Mouse (Mus musculus) thymus, postnatal 0 days (tissue): ENCODE data around the gene 2210408I21Rik. TPM values are rescaled to one million over a fixed set of nuclear protein-coding genes. Genes with fewer than 3 reads are reported as not detected.
"Not testable (repeated sequence)": the region's sequence is repeated elsewhere in the genome, so short reads cannot be mapped to it uniquely, and the experiment has no call there.

ENCODE experiments used
- DNase-seq: peaks from one replicate; pipeline ENCODE4 v3.0.0-alpha.2; 2015; ENCODE audit warnings: low spot score
- polyA plus RNA-seq: library from polyadenylated mRNA; unstranded; fragments of >200 nt; fragmentation: Nextera tagmentation; extraction: Ambion mirVana; gene quantifications from 2 replicates; pipeline ENCODE4 v1.2.1, GENCODE M21; 2015

The 2210408I21Rik gene
- 6.4 and 7.4 TPM in 2 replicates for polyA plus RNA-seq

- DNase-seq, result peak; percentile 74
Observed at GRCm38 (mm10) chr13:77134931-77135620, at the start of gene 2210408I21Rik, which contains the start of gene Slf1. Gene 2210408I21Rik (plus strand): TSS chr13:77135540. Gene Slf1 (minus strand): TSS chr13:77135473.

GRCm38 (mm10) chr13:77092876-77093275, 42.5 kb upstream of the 2210408I21Rik start:
- not testable (repeated sequence) for DNase-seq

GRCm38 (mm10) chr13:77107734-77108133, 27.6 kb upstream of the 2210408I21Rik start:
- DNase-seq, result no peak

- DNase-seq, result no peak
Observed at GRCm38 (mm10) chr13:77118695-77119094, 16.6 kb upstream of the 2210408I21Rik start.

- DNase-seq, result no peak
Observed at GRCm38 (mm10) chr13:77125159-77125558, 10.2 kb upstream of the 2210408I21Rik start.

GRCm38 (mm10) chr13:77128240-77128639, 7.1 kb upstream of the 2210408I21Rik start:
- no peak for DNase-seq

DNA sequence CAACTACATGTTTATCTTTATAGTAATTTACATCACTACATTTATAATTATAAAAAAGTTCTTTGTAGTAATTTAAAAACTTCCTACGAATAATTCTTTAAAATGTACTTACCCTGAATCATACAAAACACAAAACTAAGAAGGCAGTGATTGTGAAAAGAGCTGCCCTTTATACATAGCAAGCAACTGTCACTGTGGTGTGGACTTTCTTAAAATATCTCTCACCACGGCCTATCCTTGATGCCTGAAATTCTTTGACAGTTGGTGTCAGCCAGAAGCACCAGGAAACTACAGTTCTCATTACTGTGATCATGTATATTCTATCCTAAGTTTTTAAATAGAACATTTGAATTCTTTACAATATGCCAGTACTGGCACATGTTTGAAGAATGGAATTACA, 4.2 kb upstream of the 2210408I21Rik start:
- no peak for DNase-seq

DNA sequence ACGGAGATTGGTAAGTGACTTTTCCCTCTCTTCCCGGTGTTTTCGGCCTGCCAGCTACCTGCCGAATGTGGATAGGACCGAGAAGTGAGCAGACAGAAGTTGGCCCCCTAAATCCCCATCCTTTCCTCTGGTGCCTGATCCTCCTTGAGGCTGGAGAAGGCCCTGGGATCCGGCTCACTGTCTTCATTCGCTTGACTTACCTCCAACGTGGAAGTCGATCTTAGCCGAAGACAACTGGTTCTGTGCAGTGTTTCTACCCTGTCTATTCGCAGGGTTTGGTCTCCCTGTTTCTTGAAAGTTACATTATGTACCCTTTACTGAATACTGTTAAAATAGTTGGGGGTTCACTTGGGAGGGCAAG, 261 bp downstream of the 2210408I21Rik start:
- DNase-seq, result no peak

DNA sequence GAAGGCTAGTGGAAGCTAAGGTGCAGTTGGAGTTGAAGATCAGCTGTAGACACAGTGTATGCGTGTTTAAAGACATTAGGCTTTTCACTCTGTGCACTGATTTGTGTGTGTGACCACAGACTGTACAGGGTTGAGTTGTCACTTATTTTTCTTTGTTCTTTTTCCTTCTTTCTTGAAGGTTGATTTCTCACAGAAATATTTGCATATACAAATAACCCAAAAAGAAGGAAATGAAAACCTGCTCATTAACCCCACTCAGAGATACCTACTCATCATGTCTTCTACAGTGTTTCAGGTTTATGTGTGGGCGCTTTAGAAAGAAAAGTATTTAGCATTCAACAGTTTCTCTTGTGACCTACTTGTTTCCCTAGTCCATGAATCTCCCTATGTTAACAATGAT, 5.5 kb downstream of the 2210408I21Rik start:
- no peak for DNase-seq

DNA sequence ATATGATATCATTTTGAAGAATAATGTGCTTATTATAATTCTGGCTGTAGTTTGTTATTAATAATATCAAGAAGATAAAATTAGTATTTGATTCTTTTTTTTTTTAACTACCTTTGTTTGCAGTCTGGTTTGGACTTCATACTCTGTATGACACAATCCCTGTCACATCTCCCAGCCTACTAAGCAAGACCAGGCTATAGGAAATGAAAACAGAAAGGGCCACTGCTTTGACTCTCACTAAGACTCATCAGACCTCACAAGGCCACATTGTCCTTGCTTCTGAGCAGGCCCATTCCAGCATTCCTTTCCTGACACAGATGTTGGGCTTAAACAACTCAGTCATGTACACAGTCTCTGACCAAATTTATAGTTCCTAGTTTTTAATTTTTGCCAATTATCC, 42.6 kb downstream of the 2210408I21Rik start:
- no peak for DNase-seq

GRCm38 (mm10) chr13:77190606-77191005, 55.3 kb downstream of the 2210408I21Rik start:
- no peak for DNase-seq

GRCm38 (mm10) chr13:77192201-77192600, 56.9 kb downstream of the 2210408I21Rik start:
- DNase-seq, result no peak

DNA sequence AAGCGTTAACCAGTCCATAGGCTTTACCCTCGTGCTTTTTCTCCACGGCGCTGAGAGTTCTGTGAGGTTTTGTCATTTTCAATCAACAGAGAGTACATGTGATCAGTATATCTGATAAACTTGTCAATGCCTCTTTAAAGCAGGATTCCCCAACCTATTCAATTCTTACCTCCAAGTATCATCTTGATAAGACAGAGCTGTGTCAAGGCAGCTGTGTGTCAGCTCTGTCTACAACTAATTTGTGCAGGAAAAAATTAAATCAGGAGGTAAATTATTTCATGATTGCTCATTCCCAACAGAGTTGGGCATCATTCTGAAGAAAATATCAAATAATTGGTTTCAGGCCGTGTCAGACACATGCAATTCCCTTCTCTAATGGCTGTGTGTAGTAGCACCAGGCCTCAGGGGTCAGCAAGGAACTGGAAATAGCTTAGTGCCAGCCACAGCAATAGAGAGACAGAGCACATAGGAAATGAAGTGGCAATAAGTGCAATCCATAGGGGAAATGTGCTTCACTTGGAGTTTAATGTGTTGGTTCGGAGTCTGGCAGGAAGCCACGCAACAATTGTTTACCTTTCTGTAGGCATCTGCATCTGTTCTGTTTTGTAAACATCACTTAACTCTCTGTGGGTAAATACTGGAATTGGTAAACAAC, 73.6 kb downstream of the 2210408I21Rik start:
- no peak for DNase-seq

- DNase-seq, result no peak
Observed at GRCm38 (mm10) chr13:77213196-77213595, 77.9 kb downstream of the 2210408I21Rik start.

DNA sequence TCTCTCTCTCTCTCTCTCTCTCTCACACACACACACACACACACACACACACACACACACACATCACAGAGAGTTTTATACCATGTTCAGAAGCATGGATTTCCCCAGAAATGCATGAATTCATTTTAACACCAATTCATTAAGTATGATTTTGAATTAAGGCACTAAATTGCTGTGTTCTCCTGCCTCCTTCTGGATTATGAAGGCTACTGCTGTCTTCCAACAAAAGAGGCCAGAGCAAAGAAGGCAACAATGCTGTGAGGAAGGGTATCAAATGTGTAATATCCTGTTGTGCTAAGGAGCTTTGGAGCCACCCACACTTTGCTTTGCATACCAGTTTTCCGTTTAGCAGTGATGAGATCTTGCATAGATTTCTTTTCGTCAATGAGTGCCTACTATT, 80.1 kb downstream of the 2210408I21Rik start:
- no peak for DNase-seq

DNA sequence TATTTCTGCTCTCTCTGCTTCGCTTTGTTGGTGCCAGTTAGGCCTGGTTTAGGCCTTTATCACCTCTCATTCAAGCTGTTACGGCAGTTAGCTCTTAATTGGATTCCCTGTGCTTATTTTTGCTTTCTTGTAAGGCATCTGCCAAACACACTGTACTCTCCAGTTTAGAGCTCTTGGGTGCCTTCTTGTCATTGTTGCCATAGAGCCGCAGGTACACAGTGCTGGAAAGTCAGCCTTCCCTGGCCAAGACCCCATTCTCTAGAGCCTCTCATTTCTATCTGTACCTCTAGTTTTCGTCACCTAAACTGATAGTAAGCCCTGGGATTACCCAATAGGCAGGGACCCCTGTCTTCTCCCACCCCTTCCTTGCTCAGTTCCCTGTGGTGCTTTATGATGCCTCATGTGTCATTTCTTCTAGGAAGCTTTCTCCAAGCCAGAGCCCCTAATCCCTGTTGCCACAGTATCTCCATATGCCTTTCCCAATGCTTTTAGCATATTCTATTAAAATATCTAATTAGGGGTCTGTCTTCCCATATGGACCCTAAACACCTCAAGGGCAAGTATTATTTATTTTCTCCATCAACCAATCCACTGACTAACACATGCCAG, 82.4 kb downstream of the 2210408I21Rik start:
- no peak for DNase-seq

- DNase-seq, result no peak
Observed at GRCm38 (mm10) chr13:77221072-77221471, 85.7 kb downstream of the 2210408I21Rik start.

- DNase-seq, result no peak
Observed at GRCm38 (mm10) chr13:77256541-77256940, 121.2 kb downstream of the 2210408I21Rik start.

DNA sequence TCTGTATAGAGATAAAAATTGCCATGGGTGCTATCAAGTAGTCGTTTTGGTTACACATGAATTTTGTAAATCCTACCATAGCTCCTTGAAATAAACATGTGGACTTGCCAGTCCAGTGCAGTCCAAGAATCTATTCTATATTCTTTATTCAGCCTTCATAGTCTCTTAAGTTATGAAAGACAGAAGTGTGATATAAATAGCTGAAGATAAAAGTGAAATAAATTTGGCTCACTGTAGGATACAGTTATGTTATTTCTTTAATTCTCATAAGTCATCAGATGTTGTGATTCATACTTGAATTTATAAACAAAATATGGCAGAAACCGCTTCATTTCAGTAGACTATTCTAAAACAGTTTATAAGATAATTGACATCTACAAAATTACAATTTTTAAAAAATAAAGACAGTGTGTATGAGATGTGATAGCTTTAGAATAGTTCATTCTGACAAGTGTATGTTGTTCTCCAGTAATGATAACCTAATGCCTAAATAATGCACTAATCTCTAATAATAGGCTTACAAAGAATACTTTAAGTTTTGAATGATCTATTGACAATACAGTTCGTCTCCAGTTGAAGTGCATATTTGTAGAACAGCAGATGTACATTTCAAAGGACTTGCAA, 127.5 kb downstream of the 2210408I21Rik start:
- no peak for DNase-seq

DNA sequence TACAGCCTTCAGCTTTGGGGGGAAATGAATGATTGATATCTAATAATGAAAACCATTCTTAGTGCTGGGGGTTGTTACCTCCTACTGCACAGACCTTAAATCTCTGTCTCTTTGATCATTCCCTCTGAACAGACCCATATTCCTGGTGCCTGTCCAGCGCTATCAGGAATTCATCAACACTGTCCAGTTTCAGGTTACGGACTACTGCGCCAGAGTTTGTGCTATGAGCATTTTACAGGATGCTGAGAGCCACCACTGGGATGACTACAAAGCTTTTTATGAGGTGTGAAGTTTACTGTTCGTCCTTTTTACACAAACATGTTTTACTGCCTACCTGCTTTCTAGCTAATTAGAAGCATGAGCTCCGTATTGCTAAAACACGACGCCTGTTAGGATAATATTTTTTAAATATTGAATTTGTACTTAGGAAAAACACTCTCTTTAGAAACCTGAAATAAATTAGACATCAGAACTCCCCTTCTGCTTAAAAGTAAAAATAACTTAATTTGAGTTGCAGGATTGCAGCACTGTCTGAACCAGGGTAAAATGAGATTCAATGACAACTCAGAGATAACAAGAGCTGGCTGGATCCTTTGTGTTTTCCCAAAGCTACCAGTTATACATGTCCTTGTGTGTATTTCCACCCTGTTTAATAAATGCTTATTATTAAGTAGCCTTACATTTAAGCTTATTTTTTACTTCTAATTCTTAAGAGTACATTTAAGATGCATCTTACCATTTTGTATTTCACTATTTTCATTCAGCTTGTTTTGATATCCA, 128.2 kb downstream of the 2210408I21Rik start:
- DNase-seq, result no peak

DNA sequence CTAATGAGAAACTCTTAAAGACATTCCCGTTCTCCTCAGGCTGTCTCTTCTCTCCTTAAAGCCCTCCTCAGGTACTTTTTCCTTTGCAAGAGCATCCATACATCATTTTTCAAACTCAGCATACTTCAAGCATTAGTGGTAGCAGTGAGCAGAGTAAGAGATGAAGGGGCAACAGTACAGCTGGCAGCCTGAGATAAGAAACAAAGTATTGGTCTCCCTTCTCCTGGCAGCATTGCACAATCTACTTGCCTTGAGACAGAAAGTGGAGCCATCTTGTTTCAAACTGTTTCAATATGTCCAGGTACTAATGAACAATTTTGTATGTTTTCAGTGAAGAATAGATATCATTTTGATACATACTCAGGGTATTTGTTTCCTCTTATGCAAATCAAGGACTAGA, 129.1 kb downstream of the 2210408I21Rik start:
- DNase-seq, result no peak
